Mouse (Mus musculus) gonadal fat pad, adult 2 months (tissue): ENCODE results near the gene Rad51b. TPM values are rescaled to one million over a fixed set of nuclear protein-coding genes. Genes with fewer than 3 reads are reported as not detected.

Experiments used
- DNase-seq: peaks from one replicate; pipeline ENCODE4 v3.0.0-alpha.2; 2012; ENCODE audit warnings: low read depth
- polyA plus RNA-seq: library from polyadenylated mRNA; depleted of rRNA; stranded (reverse); fragments of >200 nt; gene quantifications from 2 replicates; pipeline ENCODE4 v1.2.3, GENCODE M21; 2012

Rad51b gene
- polyA plus RNA-seq, 1 experiment, result 0.90 TPM

DNA sequence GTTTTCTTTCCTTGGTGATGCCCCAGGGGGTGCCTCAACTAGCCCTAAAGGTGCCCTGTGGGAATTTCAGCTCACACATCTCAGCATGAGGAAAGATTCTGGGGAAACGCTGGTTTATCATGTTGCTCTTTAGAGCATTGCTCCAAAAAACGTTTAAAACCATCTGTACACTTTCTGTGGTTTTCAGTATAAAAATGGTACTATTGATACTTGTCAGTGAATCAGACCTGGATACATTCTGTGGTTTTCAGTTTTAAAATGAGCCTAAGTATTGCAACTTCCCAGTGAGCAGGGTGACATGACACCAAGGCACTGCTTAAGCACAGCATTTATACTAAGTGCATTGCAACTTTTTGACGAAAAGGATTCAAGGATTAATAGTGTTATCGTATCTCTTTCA, 139.8 kb downstream of the Rad51b start:
- no peak for DNase-seq

DNA sequence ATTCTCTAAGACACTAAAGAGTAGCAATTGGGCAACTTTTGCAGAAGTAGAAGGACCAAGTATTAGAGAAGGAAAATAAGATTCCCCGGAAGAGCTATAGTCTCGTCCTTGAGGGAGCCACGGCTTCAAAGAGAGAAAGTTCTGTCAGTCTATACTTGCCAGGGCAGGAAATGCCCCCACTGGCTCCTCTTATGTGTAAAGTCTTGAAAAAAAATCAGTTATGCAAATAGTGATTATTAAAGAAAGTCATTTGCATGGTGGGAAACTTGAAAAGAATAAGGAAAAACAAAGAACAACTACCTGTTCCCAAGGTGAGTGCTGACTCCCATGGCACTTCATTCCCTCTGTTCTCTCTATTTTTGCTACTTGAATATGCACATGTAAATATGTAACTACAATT, 140.5 kb downstream of the Rad51b start:
- no peak for DNase-seq

DNA sequence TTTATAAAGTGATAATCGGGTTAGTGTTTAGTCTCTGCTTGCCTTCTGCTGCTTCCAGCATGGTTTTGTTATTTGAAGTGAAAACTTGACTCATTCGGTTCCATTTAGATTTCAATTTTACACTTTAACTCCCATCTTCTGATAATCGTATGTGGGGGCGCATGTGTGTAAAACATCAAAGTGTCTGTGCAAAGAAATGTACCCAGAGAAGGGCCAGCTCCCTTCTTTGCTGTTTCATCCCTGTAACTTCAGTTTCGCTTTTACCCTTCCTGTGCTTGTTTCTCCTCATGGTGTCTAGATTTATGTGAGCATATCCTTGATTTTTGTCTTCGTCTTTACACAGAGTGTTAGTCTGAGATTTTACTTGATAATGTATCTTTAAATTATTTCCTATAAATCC, 142.9 kb downstream of the Rad51b start:
- DNase-seq, result no peak

DNA sequence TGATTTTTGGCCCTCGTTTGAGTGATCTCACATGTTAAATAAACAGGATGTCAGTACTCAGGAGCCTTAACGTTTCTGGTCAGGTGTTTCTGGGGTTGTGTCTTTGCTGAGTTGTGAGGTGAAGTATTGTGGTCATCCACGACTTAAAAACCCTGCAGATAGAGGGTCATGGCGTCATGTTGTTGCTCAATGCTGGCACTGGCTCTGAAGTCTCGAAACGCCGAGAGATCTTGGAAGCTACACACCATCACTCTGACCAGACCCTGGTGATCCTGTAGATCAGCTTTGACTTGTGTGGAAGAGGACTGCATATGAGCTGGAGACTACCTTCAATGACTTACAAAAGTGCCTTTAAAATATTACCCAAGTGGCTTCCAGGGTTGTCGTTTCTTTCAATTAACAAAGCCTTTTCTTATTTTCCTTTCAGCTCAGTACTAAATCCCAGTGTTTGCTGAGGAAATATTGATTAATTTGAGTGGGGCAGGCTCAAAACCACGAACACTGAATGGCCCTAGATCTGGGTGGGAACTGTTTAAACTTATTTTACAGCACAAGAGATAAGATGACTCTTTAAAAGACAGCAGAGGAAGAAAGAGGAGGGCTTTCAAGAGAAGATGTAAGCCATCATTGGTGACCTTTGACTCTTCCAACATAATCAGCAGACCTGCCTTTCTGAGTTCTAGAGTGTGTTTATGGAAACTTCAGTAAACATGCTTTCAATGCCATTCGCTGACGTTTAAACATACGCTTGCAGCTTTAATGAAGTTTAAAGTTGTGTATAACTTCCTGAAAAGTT, 144.3 kb downstream of the Rad51b start:
- no peak for DNase-seq

DNA sequence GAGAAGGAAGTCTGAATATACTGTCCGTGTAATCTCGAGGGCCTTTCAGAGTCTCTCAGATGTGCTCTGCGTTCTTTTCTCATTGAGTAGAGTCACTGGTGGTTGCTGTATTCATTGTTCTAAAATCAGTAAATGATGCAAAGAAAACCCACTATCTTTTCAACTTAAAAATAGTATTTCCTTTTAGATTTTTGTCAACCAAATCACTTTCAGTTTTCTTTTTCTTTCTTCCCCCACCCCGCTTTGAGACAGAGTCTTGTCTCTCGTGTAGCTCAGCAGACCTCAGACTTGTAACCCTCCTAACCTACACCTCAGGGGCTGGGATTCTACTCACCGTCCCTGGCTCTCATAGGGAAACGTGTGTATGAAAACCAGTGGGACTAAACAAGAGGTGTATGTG, 145.0 kb downstream of the Rad51b start:
- no peak for DNase-seq

DNA sequence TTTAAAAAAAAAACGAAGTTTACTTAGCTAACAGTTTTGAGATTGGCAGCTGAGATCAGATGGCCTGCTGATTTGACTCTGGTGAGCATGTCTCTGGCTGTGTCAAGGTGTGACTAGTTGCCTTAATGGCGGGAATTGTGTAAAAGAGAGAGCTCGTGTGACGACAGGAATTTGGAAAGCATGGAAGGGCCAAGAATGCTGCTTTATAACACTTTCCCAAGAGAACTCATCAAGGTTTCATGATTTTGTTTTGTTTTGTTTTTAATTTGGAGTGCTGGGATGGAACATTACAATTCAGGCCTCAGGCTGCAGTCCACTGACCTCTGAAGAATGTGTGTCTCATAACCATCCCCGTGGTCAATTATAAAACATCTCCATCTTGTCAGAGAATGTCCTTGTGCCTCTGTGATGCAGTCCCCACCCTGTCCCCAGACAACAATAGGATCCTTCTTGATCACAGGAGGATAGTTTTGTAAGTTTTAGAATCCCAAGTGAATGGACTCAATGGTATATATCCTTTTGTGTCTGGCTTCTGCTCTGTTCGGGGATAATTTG, 145.8 kb downstream of the Rad51b start:
- no peak for DNase-seq

DNA sequence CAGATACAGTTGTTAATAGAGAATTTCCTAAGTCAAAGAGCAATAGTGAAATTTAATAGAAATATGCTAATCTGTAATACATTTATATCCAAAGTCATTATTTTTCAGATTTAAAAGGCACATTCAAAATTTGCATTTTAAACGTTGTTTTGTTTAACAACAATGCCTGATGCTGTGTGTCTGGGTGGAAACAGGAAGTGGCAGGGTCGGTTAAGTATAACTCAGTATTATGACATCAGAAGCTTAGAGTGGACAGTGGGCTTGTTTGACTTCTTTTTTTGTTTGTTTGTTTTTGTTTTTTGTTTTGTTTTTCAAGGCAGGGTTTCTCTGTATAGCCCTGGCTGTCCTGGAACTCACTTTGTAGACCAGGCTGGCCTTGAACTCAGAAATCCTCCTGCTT, 147.6 kb downstream of the Rad51b start:
- DNase-seq, result no peak

DNA sequence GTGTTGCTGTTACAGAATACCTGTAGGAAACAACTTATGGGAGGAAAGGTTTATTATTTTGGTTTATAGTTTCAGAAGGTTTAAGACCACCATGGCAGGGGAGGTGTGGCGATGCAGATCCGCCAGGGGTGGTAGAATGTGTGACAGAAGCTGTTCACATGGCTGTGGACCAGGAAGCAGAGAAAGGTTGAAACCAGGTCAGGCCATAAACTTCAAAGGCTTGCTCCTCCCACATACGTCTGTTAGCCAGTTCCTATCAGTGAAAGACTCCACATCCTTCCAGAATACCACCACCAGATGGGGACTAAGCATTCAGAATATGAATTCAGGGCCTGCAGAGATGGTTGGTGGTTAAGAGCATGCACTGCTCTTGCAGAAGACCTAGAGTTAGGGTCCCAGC, 150.0 kb downstream of the Rad51b start:
- no peak for DNase-seq

DNA sequence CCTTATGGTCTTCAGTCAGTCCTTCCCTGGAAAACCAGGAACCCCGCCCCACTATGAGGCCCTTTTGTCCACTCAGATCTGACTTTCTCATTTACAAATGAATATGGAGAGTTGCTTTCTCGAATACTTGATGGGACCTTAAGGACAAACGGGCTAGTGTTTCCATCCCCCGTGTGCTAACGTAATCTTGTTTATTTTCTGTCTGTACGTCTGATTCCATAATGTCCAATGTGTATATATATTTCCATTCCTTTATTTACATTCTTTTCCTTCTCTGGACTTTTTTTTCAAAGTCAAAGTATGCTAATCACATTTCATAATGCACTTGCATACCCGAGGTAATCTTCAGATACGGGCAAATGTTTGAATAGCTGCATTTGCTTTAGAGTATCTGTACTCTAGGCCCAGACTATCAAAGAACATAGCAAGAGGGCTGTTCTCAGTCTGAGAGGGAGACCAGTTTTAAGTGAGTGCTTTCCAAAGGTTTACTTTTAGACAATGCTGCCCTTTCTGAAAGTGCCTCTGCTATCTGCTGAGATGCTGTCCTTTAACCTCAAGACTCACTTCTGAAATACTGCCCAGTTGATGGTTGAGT, 152.8 kb downstream of the Rad51b start:
- DNase-seq, result no peak

DNA sequence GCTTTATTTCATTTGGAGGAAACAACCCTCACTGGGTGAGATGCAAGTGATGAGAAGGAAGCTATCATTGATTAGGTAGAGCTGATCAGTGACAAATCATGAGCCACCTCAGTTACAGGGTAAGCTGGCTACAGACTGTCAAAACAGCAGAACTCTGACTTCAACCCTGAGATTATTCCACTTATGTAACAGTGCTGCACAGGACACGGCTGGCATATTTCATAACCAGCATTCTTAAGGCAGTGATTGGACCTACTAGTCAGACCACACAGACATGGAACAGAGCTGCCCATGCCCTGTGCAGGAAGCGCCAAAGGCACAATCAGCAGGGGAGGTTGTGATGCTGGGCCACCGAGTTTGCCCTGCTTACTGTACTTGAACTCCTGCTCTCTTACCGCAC, 155.8 kb downstream of the Rad51b start:
- DNase-seq, result no peak

DNA sequence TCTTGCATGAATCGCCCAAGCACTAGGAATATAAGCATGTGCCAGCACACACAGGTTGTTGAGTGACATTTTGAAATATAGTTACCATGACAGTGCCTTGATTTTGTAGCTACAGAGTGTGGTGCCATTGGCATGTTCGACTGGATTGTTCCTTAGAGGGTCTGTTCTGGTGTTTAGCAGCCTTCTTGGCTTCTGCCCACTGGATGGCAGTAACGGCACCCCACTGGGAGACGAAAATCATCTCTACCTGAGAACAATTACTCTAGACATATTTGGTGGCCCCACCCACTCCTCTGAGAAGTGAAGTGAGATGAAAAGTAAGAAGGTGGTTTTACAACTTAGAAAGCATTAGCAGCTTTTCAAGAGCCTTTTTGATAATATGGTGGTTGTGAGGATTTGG, 156.9 kb downstream of the Rad51b start:
- DNase-seq, result no peak

DNA sequence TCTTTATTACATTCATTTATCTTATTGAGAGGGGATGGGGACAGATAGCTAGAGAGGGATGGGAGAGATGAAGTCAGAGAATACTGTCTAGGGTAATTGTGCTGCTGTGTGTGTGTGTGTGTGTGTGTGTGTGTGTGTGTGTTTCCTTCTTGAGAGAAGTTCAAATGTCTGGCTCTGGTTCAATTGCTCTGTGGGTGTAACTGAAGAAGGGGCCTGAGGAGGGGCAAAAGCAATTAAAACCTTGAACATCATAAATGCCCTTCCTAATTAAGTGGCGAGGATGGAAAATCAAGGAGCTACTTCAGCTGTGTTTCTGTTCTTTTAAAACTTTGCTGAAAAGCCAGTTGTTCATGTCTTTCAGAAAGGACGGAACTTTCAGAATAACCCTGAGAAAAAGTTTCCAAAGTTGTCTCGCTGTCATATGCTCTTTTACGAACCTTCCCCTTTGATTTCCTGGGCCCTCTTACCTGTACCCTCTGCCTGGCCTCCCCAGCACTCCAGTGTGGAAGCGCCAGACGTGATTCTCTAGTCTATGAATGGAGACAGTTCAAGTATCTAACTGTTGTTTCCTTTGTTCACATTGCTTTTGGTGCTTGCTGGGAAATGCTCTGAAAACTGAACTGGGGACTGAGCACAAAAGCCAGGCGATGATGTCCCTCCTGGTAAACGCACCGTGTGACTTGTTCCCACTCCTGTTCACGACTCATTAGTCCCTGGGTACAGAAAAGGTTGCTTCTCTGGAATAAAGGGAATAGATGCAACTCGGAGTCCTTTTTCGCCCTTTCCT, 158.2 kb downstream of the Rad51b start:
- DNase-seq, result no peak

DNA sequence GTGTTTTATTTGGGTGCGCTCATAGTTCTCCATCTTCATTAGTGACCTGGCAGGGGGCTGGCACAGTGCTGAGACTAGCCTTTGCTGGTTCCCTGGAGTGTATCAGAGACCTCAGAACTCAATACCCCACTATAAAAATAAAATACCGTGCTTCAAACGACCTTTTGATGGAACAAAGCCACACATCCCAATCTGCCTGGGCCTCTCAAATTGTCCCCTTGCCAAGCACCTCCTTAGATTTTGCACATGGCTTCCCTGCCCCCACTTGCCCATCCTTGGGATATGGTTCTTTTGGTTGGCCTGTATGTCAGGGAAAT, 158.7 kb downstream of the Rad51b start:
- DNase-seq, result no peak

DNA sequence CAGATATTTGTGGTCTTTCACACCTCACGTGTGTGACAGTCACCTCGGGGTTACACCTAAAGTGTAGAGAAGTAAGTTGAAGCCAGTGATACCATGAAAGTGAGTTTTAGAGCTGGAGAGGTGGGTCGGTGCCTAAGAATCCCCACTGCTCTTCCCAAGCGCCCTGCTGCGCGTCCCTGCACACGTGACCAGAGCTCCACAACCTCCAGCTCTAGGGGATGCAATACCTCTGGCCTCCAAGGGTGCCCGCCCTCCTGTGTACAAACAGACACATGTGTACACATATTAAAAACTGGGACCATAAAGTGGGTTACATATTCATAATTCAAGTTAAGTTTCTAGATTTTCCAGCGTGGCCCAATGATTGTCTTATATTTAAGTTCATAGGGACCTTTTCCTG, 159.2 kb downstream of the Rad51b start:
- DNase-seq, result no peak

DNA sequence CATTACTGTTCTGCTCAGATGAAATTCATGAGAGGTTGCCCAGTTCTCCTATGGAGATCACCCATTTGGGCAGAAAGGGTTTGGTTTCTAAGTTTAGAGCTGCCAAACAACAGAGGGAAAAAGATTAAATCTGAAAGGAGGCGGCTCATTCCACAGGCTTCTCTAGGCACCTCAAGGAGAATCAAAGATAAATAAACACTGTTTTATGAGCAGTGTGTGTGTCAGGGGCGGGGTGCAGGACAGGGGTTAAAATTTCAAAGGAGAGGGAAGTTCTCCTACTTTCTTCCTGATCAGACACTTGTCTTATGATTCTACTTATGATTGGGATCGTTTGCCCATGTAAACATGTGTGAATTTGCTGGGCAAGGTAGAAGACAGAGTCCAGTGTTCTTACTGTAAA, 166.3 kb downstream of the Rad51b start:
- no peak for DNase-seq

DNA sequence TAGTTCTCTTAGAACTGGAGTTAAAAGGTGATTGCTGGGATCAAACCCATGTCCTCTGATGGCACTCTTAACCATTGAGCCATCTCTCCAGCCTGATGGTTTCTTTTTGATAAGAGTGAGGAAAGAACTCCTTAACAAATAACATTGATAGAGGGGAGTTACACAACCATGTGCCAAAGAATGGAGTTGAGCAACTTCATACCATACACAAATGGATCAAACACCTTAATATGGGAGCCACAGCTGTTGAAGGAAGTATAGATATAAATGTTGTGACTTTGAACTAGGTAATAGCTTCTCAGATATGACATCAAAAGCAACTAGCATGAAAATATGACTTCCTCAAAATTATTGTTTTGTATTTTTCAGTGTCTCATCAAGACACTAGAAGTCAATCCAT, 173.0 kb downstream of the Rad51b start:
- DNase-seq, result no peak

DNA sequence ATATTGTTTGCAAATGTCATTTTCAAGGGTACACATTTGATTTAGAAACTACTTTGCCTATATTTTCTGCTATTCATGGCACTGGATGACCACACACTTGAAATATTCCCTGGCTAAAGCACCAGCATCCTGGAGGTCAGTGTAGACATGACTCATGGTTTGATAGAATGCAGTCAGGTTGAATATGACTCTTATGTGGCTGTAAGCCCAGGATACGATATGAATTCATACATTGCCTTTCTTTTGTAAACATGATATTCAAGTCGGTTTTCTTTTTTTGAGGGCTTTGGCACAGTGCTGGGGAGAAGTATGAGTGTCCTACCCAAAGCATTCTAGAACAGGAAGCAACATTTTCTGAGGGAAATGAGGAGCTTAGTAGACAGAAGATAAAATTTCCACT, 174.8 kb downstream of the Rad51b start:
- no peak for DNase-seq

DNA sequence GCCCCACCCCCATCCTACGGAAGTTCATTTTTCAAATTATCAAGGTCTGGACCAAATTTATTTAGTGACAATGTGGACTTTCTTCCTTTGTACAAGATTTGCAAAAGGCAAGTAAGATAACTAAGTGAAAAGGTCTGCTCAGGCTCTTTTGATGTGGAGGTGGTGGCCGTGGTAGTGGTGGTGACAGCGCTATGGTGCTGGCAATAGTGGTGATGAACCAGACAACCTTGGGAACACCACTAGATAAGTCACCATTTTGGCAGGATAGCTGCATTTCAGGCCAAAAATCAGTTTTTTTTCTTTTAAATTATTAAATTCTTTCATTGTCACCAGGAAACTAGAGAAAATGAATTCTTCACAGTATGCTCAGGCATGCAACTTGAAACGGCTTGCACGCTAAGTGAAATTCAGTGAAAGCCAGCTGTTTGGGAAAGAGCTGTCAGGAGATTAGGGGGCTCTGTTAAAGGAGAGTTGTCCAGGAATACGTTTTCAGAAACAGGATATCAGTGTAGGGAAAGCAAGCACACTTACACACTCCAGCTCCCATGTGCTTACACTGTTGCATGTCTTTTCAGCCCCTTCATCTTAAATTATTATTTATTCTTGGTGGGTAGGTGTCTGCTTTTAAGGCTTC, 179.4 kb downstream of the Rad51b start:
- DNase-seq, result no peak

DNA sequence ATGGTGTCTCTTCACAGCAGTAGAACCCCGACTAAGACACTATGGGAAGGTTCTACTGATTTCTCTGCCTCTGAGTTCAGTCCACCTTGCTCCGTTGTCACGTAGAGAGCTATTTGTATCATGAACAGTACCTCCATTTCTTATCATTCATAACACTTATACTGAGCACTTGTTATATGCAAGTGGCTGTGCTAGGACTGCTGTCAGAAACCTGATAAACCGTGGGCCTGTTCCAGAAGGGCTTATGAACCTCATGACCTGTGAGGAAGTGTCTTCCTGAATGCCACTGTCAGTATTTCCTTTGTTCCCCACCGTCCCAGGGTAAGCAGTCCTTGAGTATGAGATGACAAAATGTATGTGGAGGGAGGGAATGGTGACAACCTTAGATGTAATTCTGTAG, 181.7 kb downstream of the Rad51b start:
- no peak for DNase-seq

DNA sequence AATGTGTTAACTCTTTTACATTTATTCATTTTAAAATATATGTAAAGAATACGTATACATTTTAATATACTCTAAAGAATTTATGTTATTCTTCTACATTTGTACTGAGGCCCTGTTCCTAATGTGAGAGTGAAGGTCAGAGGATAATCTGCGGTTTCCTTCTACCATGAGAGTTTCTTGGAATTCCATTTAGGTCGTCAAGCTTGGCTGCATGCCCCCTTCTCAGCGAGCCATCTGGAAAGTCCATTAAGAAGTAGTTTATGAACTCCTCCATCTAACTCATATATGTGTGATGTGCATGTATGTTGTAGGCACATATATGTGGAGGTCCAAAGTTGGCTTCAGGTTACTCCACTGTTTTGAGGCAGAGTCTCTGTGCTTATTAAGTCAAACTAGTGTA, 188.4 kb downstream of the Rad51b start:
- no peak for DNase-seq

DNA sequence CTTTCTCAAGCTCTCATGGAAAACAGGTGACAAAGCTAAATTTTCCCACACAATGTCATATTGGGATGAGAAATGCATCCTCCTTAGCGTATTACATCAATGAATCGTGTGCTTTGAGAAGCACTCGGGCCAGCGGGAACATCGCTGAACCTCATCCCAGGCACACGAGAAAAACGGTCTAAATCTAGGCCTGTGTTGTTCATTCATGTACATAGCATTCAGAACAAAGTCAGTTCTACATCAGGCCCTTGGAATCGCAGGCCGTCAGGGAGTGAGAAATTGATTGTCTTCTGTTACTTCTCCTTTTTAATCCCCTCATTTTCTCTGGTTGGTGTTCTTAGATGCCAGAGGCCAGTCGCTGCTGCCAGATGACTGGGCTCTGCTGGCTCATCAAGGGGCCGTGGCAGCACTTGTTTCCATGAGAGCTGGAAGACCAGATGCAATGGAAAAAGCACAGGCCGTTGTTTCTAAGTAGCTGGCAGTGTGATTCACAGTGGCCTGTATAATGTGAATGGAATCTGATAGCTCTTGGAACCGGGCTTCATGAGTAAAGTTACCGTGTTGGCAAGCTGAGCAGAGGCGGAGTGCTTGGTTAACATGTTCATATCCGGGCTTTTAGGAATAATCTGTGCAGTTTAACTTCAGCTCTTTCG, 191.6 kb downstream of the Rad51b start:
- no peak for DNase-seq

DNA sequence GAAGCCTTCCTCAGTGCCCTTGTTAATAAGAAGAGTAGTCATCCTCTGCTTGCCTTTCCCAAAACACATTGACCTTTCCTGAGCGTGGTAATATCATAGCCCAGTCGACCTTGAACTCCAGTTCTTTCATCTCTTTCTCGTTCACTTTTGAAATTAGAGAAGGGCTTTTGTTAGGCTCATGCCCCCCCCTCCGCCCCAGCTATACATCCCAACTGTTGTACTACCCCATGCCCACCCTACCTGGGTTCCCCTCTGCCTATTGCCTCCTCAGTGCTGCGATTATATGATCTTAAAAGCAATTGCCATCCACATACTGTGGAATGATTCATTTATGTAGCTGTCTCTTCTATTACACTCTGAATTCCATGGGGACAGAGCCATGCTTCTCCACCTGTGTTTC, 193.5 kb downstream of the Rad51b start:
- DNase-seq, result no peak
